Mouse (Mus musculus): ENCODE data around the gene Tacc2. TPM values are rescaled to one million over a fixed set of nuclear protein-coding genes. Genes with fewer than 3 reads are reported as not detected.
A peak's percentile ranks its signal among the peaks of the same experiment; 100 is the strongest.
"Not testable (repeated sequence)": the region's sequence is repeated elsewhere in the genome, so short reads cannot be mapped to it uniquely, and the experiment has no call there.

The Tacc2 gene
- polyA plus RNA-seq (2016; fragmentation: Nextera tagmentation; extraction: Ambion mirVana): 44.8 and 50.8 TPM in 2 replicates

GRCm38 (mm10) chr7:130577388-130578003 is at the start of gene Tacc2:
TSS of gene Tacc2 (plus strand) at chr7:130577438.
- WGBS: 50% methylated on average over 15 of the region's 15 CpGs
- H3K4me3 ChIP-seq: peak within 1 kb of the TSS; percentile 18; the same call in 1 of the 2 replicates

GRCm38 (mm10) chr7:130531138-130531537 is 46.1 kb upstream of the Tacc2 start:
- WGBS: 96% methylated on average over 15 of the region's 15 CpGs

More at GRCm38 (mm10) chr7:130577388-130578003, at the start of gene Tacc2:
- DNase-seq (ENCODE audit: low spot score): no peak
- Histone ChIP-seq H3K36me3 (no peaks in the 10 kb centered on the region), H3K27me3 (ENCODE audit: insufficient read depth, poor library complexity, severe bottlenecking) (peaks cover 4% of the 10 kb centered on the region; the same call in 1 of the 2 replicates), H3K27ac (no peak within 1 kb of the TSS), H3K9me3 (no peaks in the 10 kb centered on the region), H3K4me1 (replicated peaks) (peaks cover 13% of the 10 kb centered on the region)

GRCm38 (mm10) chr7:130533316-130534260 is 43.6 kb upstream of the Tacc2 start:
- 53% methylated on average over 25 of the region's 25 CpGs for whole genome bisulfite sequencing
- peak overlapping the region; percentile 9; the same call in 1 of the 2 replicates for H3K27ac ChIP-seq

More at GRCm38 (mm10) chr7:130531138-130531537, 46.1 kb upstream of the Tacc2 start:
- not testable (repeated sequence) for H3K4me3 ChIP-seq; H3K27me3 ChIP-seq (ENCODE audit: insufficient read depth, poor library complexity, severe bottlenecking); DNase-seq (ENCODE audit: low spot score); H3K4me1 ChIP-seq (replicated peaks); H3K9me3 ChIP-seq; H3K27ac ChIP-seq
- H3K36me3 ChIP-seq: peaks cover 78% of the 10 kb centered on the region

GRCm38 (mm10) chr7:130535174-130535573 is 42.1 kb upstream of the Tacc2 start:
- no peak overlapping the region for H3K4me3 ChIP-seq
- DNase-seq (ENCODE audit: low spot score): no peak
- H3K27me3 ChIP-seq (ENCODE audit: insufficient read depth, poor library complexity, severe bottlenecking): no peaks in the 10 kb centered on the region
- peaks cover 98% of the 10 kb centered on the region for H3K36me3 ChIP-seq
- WGBS: 90% methylated on average over 4 of the region's 4 CpGs
- H3K9me3 ChIP-seq: no peaks in the 10 kb centered on the region
- no peak overlapping the region for H3K27ac ChIP-seq
- H3K4me1 ChIP-seq (replicated peaks): no peaks in the 10 kb centered on the region

More at GRCm38 (mm10) chr7:130533316-130534260, 43.6 kb upstream of the Tacc2 start:
- Histone ChIP-seq H3K4me1 (replicated peaks) (no peaks in the 10 kb centered on the region), H3K9me3 (no peaks in the 10 kb centered on the region), H3K27me3 (ENCODE audit: insufficient read depth, poor library complexity, severe bottlenecking) (no peaks in the 10 kb centered on the region), H3K36me3 (peaks cover 96% of the 10 kb centered on the region), H3K4me3 (no peak overlapping the region)
- peak; percentile 87 for DNase-seq (ENCODE audit: low spot score)

- H3K9me3 ChIP-seq: no peaks in the 10 kb centered on the region
- no peak overlapping the region for H3K4me3 ChIP-seq
- peaks cover 98% of the 10 kb centered on the region for H3K36me3 ChIP-seq
- 95% methylated on average over 4 of the region's 4 CpGs for WGBS
- no peaks in the 10 kb centered on the region for H3K27me3 ChIP-seq (ENCODE audit: insufficient read depth, poor library complexity, severe bottlenecking)
- H3K4me1 ChIP-seq (replicated peaks): no peaks in the 10 kb centered on the region
- H3K27ac ChIP-seq: no peak overlapping the region
- no peak for DNase-seq (ENCODE audit: low spot score)
These were observed 40.2 kb upstream of the Tacc2 start for GRCm38 (mm10) chr7:130537068-130537467.

GRCm38 (mm10) chr7:130540176-130540575 is 37.1 kb upstream of the Tacc2 start:
- no peak for DNase-seq (ENCODE audit: low spot score)
- Histone ChIP-seq H3K9me3 (0 out of 2 replicates have a peak, but pooled peaks cover 2% of the 10 kb centered on the region), H3K27me3 (ENCODE audit: insufficient read depth, poor library complexity, severe bottlenecking) (no peaks in the 10 kb centered on the region), H3K36me3 (peaks cover 99% of the 10 kb centered on the region), H3K4me1 (replicated peaks) (peaks cover 8% of the 10 kb centered on the region; the same call in 1 of the 2 replicates), H3K27ac (no peak overlapping the region), H3K4me3 (no peak overlapping the region)
- 90% methylated on average over 7 of the region's 7 CpGs for WGBS

- no peak for DNase-seq (ENCODE audit: low spot score)
- Histone ChIP-seq H3K36me3 (peaks cover 73% of the 10 kb centered on the region), H3K4me3 (no peak overlapping the region), H3K4me1 (replicated peaks) (peaks cover 26% of the 10 kb centered on the region), H3K27me3 (ENCODE audit: insufficient read depth, poor library complexity, severe bottlenecking) (no peaks in the 10 kb centered on the region), H3K9me3 (0 out of 2 replicates have a peak, but pooled peaks cover 2% of the 10 kb centered on the region), H3K27ac (no peak overlapping the region)
- 97% methylated on average over 4 of the region's 4 CpGs for WGBS
These were observed 34.1 kb upstream of the Tacc2 start for GRCm38 (mm10) chr7:130543181-130543580.

- WGBS: 93% methylated on average over 5 of the region's 5 CpGs
- no peaks in the 10 kb centered on the region for H3K27me3 ChIP-seq (ENCODE audit: insufficient read depth, poor library complexity, severe bottlenecking)
- H3K9me3 ChIP-seq: 0 out of 2 replicates have a peak, but pooled peaks cover 2% of the 10 kb centered on the region
- H3K4me1 ChIP-seq (replicated peaks): peaks cover 26% of the 10 kb centered on the region
- peak overlapping the region; percentile 80 for H3K4me3 ChIP-seq
- DNase-seq (ENCODE audit: low spot score): no peak
- H3K36me3 ChIP-seq: peaks cover 51% of the 10 kb centered on the region
- H3K27ac ChIP-seq: no peak overlapping the region
These were observed 31.8 kb upstream of the Tacc2 start for GRCm38 (mm10) chr7:130545401-130545800.

GRCm38 (mm10) chr7:130545893-130546292 is 31.3 kb upstream of the Tacc2 start:
- Histone ChIP-seq H3K27ac (peak overlapping the region; percentile 99), H3K9me3 (0 out of 2 replicates have a peak, but pooled peaks cover 2% of the 10 kb centered on the region), H3K4me3 (peak overlapping the region; percentile 80), H3K36me3 (peaks cover 47% of the 10 kb centered on the region), H3K27me3 (ENCODE audit: insufficient read depth, poor library complexity, severe bottlenecking) (no peaks in the 10 kb centered on the region), H3K4me1 (replicated peaks) (peaks cover 26% of the 10 kb centered on the region)
- 69% methylated on average over 3 of the region's 3 CpGs for WGBS
- DNase-seq (ENCODE audit: low spot score): no peak

- DNase-seq (ENCODE audit: low spot score): no peak
- peaks cover 26% of the 10 kb centered on the region for H3K4me1 ChIP-seq (replicated peaks)
- WGBS: 8% methylated on average over 7 of the region's 7 CpGs
These were observed 30.8 kb upstream of the Tacc2 start for GRCm38 (mm10) chr7:130546421-130546790.

GRCm38 (mm10) chr7:130546791-130547484 is 30.3 kb upstream of the Tacc2 start:
- under 1% methylated on average over 84 of the region's 84 CpGs for WGBS
- H3K4me3 ChIP-seq: peak overlapping the region; percentile 80

More at GRCm38 (mm10) chr7:130546421-130546790, 30.8 kb upstream of the Tacc2 start:
- 0 out of 2 replicates have a peak, but pooled peaks cover 2% of the 10 kb centered on the region for H3K9me3 ChIP-seq
- peak overlapping the region; percentile 99 for H3K27ac ChIP-seq
- peak overlapping the region; percentile 80 for H3K4me3 ChIP-seq
- peaks cover 42% of the 10 kb centered on the region for H3K36me3 ChIP-seq
- H3K27me3 ChIP-seq (ENCODE audit: insufficient read depth, poor library complexity, severe bottlenecking): no peaks in the 10 kb centered on the region

GRCm38 (mm10) chr7:130547635-130548175 is 29.5 kb upstream of the Tacc2 start:
- 88% methylated on average over 12 of the region's 12 CpGs for WGBS
- Histone ChIP-seq H3K36me3 (peaks cover 29% of the 10 kb centered on the region), H3K4me3 (peak overlapping the region; percentile 80), H3K4me1 (replicated peaks) (peaks cover 26% of the 10 kb centered on the region), H3K27ac (peak overlapping the region; percentile 99), H3K9me3 (0 out of 2 replicates have a peak, but pooled peaks cover 2% of the 10 kb centered on the region), H3K27me3 (ENCODE audit: insufficient read depth, poor library complexity, severe bottlenecking) (no peaks in the 10 kb centered on the region)
- no peak for DNase-seq (ENCODE audit: low spot score)

More at GRCm38 (mm10) chr7:130546791-130547484, 30.3 kb upstream of the Tacc2 start:
- peak; percentile 95 for DNase-seq (ENCODE audit: low spot score)
- H3K27me3 ChIP-seq (ENCODE audit: insufficient read depth, poor library complexity, severe bottlenecking): no peaks in the 10 kb centered on the region
- H3K9me3 ChIP-seq: 0 out of 2 replicates have a peak, but pooled peaks cover 2% of the 10 kb centered on the region
- peaks cover 26% of the 10 kb centered on the region for H3K4me1 ChIP-seq (replicated peaks)
- H3K36me3 ChIP-seq: peaks cover 36% of the 10 kb centered on the region
- peak overlapping the region; percentile 99 for H3K27ac ChIP-seq

Data from hindbrain, embryonic 10.5 days (tissue).